Mouse (Mus musculus) liver, adult (tissue): ENCODE data around the gene Cadps.

Experiments used
- GATA4 ChIP-seq: IDR thresholded peaks from 2 replicates; pipeline ENCODE4 v1.6.1; 2014; ENCODE audit warnings: mild to moderate bottlenecking, low read length; ENCODE audit not compliant: insufficient replicate concordance

Gene Cadps

DNA sequence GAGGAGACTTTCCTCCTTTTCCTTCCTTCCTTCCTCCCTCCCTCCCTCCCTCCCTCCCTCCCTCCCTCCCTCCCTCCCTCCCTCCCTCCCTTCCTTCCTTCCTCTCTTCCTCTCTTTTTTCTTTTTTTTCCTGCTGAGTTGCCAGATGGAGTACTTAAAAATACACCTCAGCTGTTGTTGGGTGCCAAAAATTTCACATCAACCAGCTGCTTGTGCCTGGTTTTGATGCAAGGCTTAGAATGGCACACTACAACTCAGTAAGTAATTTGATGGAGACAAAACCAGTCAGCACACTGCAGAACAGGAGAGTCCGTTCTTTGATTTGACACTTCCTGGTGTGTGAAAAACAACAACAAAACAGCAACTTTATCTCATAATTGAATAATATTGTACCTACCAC, 42.9 kb downstream of the Cadps start:
- TF ChIP-seq GATA4, result no peak

DNA sequence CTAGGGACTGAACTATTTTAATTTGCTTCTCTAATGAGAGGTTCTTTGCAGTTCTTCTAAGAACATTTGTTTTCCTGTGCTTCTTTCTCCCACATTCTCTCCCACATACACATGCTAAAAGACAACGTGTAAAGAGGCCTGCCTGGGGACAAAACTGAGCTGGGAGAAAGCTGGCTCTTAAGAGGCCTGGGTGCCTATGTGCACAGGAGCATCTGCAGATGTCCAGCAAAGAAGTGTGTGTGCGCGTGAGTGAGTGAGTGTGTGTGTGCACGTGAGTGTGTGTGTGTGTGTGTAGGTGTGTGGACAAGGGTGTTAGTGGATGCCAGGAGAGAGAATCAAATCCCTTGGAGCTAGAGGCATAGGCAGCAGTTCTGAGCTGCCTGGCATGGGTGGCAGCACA, 44.9 kb downstream of the Cadps start:
- no peak for TF ChIP-seq GATA4

DNA sequence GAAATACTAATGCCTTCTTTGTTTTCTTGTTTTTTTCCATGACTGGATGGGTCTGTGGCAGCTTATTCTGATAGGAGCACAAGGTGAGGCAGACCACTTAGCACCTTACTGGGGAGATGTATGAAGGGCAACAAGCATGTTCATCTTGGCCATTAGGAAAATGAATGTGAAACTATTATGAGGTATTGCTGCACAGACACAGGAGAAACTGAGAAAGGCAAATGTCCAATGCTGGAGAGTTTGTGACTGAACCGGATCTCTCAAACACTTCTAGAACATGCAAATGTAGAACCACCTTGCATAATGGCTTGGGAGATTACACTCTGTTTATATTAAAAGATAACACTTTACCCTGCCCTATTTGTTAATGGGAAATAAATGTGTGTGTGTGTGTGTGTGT, 54.0 kb downstream of the Cadps start:
- no peak for TF ChIP-seq GATA4

DNA sequence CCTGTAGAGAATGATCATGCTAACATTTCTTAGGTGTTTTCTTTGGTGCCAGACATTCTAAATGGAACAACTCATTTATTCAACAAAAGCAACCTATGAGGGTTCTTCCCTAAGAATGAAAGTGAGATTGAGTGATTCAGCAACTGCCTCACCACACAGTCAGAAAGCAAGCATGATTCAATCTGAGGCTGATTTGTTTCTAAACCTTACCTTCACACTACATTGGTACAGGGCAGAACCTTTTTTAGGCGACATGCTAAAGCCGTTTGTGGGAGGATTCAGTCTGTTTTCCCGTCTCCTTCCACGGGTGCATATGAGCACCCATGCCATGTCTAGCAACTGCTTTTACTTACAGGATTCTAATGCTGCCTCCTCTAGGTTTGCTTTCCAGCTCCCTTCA, 69.6 kb downstream of the Cadps start:
- TF ChIP-seq GATA4, result no peak

DNA sequence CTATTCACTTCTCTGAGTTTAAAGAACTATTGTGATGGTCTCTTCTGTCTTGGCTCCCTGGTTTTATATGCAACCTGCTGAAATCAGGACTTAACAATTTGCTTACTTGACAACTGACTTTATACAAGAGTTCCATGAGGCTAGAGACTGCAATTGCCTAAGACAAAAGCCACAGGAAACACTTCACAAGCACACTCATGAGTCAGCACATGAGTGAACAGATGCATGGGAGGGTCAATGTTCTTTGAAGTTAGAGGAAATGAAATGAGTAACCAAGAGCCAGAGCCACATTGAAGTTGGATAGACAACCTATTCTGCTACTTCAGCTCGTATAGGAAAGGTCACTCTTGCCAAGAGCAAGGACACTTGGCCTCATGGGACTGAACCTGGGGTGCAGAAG, 71.1 kb downstream of the Cadps start:
- TF ChIP-seq GATA4, result no peak

DNA sequence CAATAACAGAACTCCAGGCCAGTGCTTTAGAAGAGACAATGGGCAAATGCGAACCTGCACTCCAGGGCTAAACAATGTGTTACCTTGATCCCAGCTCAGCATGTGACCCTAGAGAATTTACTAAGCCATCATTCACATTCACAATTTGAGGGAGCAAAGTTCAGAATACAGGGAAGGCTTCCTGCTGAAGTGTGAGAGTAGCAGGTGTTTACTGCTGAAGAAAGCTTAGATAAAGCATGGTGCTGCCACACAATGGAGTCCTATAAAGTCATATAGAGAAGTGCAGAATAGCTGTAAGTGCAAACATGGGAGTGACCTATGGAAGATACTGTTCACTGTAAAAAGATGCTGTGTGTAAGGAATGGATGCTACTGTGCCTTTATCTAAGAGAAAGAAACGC, 91.9 kb downstream of the Cadps start:
- TF ChIP-seq GATA4, result no peak

DNA sequence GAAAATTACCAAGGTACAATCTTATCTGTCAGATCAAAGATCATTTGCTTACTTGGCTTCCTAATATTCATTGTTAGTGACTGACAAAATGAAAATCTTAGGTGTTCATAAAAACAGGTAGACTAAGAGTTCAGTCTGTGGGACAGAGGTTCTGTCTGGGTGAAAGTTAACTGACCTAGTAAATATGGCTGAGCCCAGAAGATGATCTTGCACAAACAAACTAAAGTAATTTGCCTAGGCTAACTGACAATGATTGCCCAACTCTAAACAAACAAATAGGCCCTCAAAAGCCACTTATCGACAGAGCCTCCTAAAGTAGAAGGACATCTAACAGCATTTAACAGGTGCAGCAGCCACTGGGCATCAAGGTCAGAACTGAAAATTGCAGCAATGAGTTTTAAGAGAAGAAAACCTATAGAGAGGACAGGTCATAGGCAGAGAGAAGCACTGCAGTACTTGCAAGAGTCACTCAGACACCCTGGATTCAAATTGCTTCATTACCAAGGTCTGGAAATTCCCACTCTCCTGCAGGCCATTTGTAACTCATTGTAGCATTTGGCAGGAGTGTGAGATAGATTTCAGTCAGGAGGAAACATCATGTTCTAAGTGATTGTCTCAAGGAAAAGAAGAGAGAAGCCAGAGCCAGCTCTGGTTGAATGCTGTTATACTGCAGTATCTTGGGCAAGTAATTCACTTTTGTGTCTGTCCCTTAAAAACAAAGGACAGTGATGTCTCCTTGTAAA, 100.3 kb downstream of the Cadps start:
- TF ChIP-seq GATA4, result no peak

DNA sequence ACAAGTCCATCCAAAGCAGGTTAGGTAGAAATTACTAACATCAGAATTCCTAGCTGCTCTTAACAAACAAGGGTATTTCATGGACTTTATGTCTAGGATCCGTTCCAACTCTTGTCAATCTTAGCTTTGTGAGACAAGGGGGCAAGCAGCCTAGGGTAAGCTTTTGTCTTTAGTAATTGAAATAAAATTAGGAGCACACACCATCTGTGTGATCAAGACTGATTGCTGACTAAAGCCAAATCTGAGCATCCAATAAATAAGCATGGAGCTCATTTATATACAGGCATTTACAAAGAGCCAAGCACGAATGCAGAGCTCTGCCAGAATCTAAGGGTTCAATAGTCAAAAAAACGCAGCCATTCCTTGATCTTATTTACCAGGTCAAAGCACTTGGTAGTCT, 104.1 kb downstream of the Cadps start:
- no peak for TF ChIP-seq GATA4

DNA sequence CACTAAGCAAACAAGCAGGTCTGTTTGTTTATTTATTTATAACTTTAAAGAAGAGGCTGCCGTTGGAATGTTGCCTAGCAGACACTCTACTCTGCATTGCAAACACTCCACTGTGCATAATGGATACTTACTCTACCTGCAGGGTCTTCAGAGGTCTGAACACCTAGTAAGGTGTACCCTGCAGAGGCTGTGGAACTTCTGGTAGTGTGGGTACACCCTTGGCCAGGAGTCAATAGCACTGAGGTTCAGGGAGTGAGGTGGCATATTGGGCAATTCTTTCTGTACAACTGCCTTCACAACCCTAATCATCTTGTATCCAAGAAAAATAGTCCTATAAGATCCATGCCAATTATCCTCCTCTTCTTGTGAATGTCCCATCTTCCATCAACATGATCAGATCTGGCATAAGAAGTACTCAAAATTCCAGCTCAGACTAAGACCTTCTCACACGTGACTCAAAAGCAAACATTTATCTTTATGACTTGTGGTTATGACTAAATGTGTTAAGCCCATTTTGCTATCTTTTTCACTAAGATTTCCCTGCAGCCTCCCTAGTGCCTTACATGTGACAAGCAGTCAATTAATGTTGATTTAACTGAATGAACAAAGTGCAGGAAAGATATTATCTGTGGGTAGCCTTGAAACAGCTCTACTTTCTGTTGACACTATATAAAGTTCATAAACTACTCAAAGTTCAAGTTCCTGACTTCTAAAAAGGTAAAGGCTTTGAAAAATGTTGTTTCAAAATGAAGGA, 106.8 kb downstream of the Cadps start:
- TF ChIP-seq GATA4, result no peak

DNA sequence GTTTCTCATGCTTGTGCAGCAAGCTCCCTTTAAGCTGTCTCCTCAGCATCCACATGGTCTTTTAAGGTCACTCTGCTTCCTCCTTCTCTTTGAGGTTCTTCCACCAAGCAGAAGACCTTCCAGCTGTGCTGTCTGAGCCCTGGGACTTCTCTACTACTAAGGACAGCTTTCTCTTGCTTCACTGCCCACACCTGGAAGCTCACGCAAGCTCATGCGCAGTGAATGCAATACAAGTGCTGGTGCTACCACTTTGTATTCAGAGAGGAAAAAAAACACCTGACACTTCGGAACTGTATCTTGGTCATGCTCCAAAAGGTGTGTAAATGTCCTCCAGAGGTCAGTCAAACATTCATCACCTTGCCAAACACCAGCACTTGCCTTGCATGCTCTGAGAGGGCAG, 115.5 kb downstream of the Cadps start:
- TF ChIP-seq GATA4, result no peak

DNA sequence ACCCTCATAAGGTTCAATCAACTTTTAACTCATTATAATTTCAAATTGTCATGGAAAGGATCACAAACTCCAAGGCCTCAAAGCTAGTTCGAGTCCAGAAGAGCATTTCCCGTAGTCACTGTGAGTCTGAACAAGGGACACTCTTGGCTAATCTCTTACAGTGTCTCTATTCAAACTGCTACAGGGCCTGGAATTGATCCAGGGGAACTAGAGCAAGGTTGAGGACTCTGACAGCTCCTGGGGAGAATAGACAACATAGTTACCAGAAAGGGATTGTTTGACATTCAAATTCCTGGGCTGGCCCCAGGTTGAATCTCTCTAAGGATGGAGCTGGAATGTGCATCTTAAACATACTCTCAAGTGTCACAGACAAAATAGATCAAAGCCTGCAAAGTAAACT, 118.4 kb downstream of the Cadps start:
- TF ChIP-seq GATA4, result no peak

DNA sequence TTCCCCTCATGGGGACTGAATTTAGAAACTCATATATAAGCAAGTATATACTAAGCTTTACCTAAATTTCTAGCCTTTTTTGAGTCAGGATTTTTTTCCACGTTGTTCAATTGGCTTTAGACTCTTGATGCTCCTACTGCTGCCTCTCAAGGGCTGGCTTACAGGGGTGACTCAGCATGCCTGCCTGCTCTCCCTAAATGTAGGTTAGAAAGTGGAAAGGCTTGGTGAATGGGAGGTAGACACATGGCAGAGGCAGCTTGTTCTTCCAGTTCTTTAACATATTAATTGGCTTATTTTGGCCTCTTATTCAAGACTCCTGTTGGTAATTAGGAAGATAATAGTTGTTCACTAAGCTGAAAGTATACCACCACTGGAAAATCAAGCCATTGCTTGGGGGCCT, 132.7 kb downstream of the Cadps start:
- TF ChIP-seq GATA4, result no peak

DNA sequence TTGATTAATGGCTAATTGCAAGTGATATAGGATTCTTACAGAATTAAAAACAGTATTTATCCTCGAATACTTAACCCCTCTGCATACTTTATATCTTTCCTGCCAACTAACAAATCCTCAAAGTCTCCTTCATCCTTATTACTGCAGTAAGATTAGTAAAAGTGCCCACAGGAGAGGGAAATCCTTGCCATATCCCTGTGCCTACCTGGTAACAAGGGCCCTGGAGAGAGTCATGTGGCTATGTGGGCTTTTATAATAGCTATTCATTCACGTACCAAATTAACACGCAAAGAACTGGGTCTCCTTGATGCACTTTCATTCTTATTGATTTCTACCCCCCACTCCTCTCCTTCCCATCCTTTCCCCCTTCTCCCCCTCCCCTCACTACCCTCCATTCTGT, 137.9 kb downstream of the Cadps start:
- no peak for TF ChIP-seq GATA4

DNA sequence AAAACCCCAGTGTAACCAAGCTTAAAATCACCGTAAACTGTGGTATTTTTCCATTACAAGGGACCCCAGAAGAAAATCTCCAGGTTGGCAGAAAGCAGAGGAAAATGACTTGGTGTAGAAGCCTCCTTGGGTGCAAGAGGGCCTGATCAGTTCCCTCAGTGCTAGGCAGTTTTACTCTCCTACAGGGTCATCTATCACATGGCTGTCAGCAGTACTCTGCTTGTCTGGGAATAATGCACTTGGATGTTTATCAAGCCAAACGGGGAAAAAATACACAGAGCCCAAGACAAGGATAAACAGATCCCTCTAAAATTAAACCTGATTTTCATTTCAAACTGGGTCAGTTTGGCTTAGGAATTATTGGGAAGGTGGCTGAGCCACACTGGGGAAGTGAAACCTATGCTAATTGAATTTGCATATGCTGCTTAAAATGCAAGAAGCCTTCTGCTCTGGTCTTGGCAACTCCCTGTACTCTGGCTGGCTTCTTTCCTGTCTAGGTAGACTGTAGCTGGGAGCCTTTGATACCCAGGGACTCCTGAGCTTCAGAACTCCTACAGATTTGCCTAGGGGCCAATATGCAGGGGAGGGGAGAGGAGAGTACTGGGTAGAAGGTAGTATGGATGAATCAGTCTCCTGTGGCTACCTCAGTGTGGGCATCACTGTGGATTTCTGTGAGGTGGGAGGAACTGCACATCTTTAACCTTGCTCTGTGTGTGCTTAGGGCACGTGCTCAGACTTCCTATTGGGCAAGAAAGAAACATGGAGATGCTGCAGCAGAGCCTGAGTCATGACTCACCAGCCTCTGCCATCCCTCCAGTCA, 141.8 kb downstream of the Cadps start:
- no peak for TF ChIP-seq GATA4

DNA sequence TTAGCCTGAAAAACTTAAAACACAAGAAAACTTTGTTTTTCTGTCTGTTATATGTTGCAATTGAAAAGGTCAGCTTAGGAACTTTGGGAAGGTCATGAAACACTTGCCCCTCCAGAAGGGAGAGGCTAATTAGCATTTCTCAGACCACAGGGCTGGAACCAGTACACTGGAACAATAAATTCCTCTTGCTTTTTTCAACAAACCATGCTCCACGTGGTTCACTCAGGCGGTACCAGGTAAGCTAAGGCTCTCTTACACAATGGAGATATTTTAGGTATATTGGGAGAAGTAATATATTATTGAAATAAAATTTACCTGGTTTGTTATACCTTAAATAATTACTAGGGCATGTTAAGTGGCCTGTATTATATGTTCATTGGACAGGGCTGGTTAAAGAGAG, 161.4 kb downstream of the Cadps start:
- no peak for TF ChIP-seq GATA4

DNA sequence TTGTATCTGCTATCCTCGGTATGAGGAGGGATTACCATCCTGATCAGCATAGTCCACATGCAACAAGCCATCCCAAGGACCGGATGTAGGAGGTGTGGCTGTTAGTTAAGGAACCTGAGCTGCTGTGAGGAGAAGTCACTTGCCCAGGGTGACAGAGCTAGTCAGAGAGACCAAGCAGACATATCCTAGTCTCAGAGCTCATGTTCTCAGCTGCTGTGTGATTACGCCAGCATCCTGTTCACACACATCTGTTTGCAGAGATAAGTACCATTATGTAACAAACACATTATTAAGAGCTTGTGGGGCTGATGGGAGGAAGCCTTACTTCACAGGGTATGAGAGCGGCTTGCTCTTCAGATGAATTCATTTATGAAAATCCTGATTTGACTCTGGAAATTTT, 165.5 kb downstream of the Cadps start:
- no peak for TF ChIP-seq GATA4

DNA sequence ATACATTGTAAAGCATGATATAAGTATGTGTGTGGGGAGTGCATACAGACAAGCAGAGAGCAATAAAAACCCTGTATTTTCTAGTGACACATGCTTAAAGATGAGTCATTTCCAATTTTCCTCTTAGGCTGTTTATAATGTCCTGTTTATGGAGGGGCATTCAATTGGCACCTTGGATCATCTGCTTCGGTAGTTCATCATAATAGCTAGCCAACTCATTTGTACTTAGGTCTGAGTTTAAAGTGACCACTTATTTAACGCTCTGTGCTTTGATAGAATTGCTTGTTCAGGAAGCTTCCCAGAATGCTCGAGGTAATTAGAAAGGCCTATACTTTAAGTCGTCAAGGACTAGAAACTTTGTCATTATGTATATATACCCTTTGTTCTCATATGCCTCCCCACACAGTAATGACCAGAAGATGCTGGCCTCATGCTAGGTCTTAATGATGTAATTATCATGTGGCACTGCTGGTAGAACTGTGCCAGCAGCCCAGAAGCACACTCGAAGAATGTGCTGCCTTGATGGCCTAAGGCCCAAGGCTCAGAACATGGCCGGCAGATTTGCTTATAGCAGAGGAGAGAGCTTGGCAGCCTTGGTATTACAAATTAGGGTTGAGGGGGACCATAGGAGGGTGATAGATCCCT, 179.9 kb downstream of the Cadps start:
- TF ChIP-seq GATA4, result no peak
